Mouse (Mus musculus) cerebellum, adult 11 months (tissue): ENCODE measurements at regions not wholly inside any gene's neighbourhood (a gene's known extent, or its start where the extent isn't known, plus 50 kb on each side); places are given as distances from the start of the nearest gene placed in this dataset.
A peak's percentile ranks its signal among the peaks of the same experiment; 100 is the strongest.
"Not testable (repeated sequence)": the region's sequence is repeated elsewhere in the genome, so short reads cannot be mapped to it uniquely, and the experiment has no call there.

Experiments
- DNase-seq: peaks from one replicate; pipeline ENCODE4 v3.0.0; 2022

DNA sequence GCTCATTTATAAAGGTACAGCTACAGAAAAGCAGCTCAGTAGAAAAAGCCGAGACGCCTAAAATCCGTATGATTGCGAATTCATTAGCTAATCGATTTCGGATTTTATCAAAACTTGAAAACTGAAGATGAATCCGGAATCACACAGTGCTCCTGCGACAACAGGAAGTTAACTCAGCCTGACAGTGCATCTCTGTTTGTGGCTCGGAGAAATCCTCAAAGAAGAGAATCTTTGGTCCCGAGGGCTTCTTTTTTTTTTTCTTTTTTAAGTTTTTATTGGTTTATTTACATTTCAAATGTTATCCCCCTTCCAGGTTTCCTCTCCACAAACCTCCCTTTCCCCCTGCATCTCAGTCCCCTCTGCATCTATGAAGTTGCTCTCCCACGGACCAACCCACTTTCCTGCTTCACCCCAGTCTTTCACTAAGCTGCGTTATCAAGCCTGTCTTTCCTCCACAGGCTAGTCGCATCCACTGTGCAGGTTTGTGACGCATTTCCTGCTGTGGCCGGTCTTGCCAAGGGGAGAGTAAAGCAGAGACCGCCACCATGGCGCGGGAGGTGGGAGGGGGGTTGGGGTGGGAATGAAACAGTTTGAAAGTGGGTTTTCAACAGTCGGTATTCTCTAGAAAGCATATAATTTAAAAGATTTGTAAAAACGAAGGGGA lies 593.4 kb upstream of the Snrpn start:
- DNase-seq = peak; percentile 9

DNA sequence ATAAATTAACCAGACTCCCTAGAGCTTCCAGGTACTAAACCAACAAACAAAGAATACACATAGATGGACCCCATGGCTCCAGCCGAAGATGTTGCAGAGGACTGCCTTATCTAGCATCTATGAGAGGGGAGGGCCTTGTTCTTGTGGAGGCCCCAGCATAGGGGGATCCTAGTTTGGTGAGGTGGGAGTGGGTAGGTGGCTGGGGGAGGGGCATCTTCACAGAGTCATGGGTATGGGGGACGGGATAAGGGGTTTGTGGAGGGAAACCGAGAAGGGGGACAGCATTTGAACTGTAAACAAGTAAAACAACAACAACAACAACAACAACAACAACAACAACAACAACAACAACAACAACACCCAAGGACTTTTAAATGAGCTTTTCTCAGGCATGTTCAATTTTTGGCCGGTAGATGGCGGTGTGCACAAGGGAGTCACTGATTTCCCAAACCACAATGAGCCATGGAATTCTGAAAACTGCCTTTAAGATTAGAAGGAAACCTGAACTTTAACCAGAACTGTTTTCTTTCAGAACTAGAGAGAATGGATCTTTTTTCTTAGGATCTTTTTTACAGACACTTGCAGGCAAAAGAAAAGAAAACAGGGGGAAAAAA lies 588.2 kb upstream of the Snrpn start:
- not testable (repeated sequence) for DNase-seq
